Mouse (Mus musculus) frontal cortex, adult 2 months (tissue): Measurements from ENCODE around the gene Imp3. TPM values are rescaled to one million over a fixed set of nuclear protein-coding genes. Genes with fewer than 3 reads are reported as not detected.
"Not testable (repeated sequence)": the region's sequence is repeated elsewhere in the genome, so short reads cannot be mapped to it uniquely, and the experiment has no call there.

ENCODE experiments used
- DNase-seq, 2 experiments: peaks; one replicate each; pipeline ENCODE4 v3.0.0; 2022; ENCODE audit warnings: low spot score in 1 of 2; ENCODE audit errors: extremely low spot score in 1 of 2
- polyA plus RNA-seq: library from polyadenylated mRNA; depleted of rRNA; stranded (reverse); fragments of >200 nt; gene quantifications from 2 replicates; pipeline ENCODE4 v1.2.3, GENCODE M21; 2012

Gene Imp3
- polyA plus RNA-seq, 1 experiment: 94.4 TPM

GRCm38 (mm10) chr9:56918466-56918865 lies 18.8 kb upstream of the Imp3 start:
- DNase-seq: no peak

- no peak for DNase-seq
Observed at GRCm38 (mm10) chr9:56922746-56923145, 14.5 kb upstream of the Imp3 start.

- no peak for DNase-seq
Observed at GRCm38 (mm10) chr9:56923841-56924650, 13.2 kb upstream of the Imp3 start.

- DNase-seq: peak in 1 of 2 experiments; percentile 47
Observed at GRCm38 (mm10) chr9:56924651-56925027, 12.6 kb upstream of the Imp3 start.

GRCm38 (mm10) chr9:56925291-56926024 lies 11.8 kb upstream of the Imp3 start:
- DNase-seq: no peak

GRCm38 (mm10) chr9:56926025-56926360 lies 11.3 kb upstream of the Imp3 start:
- DNase-seq: no peak

GRCm38 (mm10) chr9:56926387-56926786 lies 10.9 kb upstream of the Imp3 start:
- no peak for DNase-seq

GRCm38 (mm10) chr9:56927191-56928012 lies 9.9 kb upstream of the Imp3 start:
- no peak for DNase-seq

GRCm38 (mm10) chr9:56928041-56928811 lies 9.0 kb upstream of the Imp3 start, which contains the start of gene Snx33:
Gene Snx33 (minus strand): TSS chr9:56928371.
- DNase-seq: peak; percentile 55 to 90

GRCm38 (mm10) chr9:56929496-56929895 lies 7.8 kb upstream of the Imp3 start:
- no peak for DNase-seq

- DNase-seq: no peak
Observed at GRCm38 (mm10) chr9:56930556-56930955, 6.7 kb upstream of the Imp3 start.

GRCm38 (mm10) chr9:56936861-56937222 lies 433 bp upstream of the Imp3 start:
- DNase-seq: no peak

GRCm38 (mm10) chr9:56938374-56938773 lies 1.1 kb downstream of the Imp3 start:
- DNase-seq: no peak

GRCm38 (mm10) chr9:56947481-56947880 lies 10.2 kb downstream of the Imp3 start:
- peak in 1 of 2 experiments; percentile 77 for DNase-seq

- DNase-seq: not testable (repeated sequence)
Observed at GRCm38 (mm10) chr9:56948699-56949098, 11.4 kb downstream of the Imp3 start.

GRCm38 (mm10) chr9:56949767-56950166 lies 12.5 kb downstream of the Imp3 start:
- DNase-seq: no peak

- peak; percentile 91 to 97 for DNase-seq
Observed at GRCm38 (mm10) chr9:56950414-56951400, 13.4 kb downstream of the Imp3 start, which contains the start of gene Snupn. Gene Snupn (plus strand): TSS chr9:56950878.

GRCm38 (mm10) chr9:56953562-56953961 lies 16.3 kb downstream of the Imp3 start:
- no peak for DNase-seq
